Mouse (Mus musculus) bone marrow macrophage, adult 2 months (primary cell): Measurements from ENCODE around the gene Gm10135.

ENCODE experiments used
- CTCF ChIP-seq: IDR thresholded peaks from 2 replicates; pipeline ENCODE4 v1.5.1; 2012; ENCODE audit warnings: low read depth, mild to moderate bottlenecking, low read length, moderate library complexity
- POLR2A ChIP-seq: IDR thresholded peaks from 2 replicates; pipeline ENCODE4 v1.6.1; 2012; ENCODE audit warnings: mild to moderate bottlenecking, low read depth, low read length, borderline replicate concordance

- TF ChIP-seq POLR2A (no peak), CTCF (no peak)
These were observed 54.1 kb downstream of the Gm10135 start for GRCm38 (mm10) chr5:72920416-72920815.
